Comparison of ENCODE assay signal across 10 mouse cellular contexts in genomic region chr3:79139245-79139644, GRCm38 (mm10).
DNase-seq lines count a peak whose midpoint lies in the region; ATAC-seq and TF ChIP-seq lines count a peak whose summit lies in the region.
"Had no signal": no experiment of that assay in that cellular context is flagged by ENCODE, and none has a peak within 500 bp of the region (broad histone marks: within the 10 kb centered on the region; RNA-seq: fewer than 3 reads in every experiment).

No protein-coding gene starts in this region.

- ATAC-seq in hindbrain, embryonic 13.5 days (ENCODE audit: low FRiP score): 0 out of 2 replicates have a peak, but pooled peaks have one; percentile 31

- no peaks in the 10 kb centered on the region for H3K36me3 ChIP-seq in hindbrain, embryonic 13.5 days
- H3K36me3 ChIP-seq: limb, embryonic 10.5 days had no signal

- peaks cover 37% of the 10 kb centered on the region for H3K4me1 ChIP-seq in hindbrain, embryonic 13.5 days (replicated peaks)
- H3K4me1 ChIP-seq: limb, embryonic 10.5 days had no signal

- no peaks in the 10 kb centered on the region for H3K27me3 ChIP-seq in hindbrain, embryonic 13.5 days

- 23% methylated on average over 3 of the region's 3 CpGs for WGBS in hindbrain, embryonic 13.5 days

- H3K27ac ChIP-seq in gastrocnemius, adult 2 months: peak overlapping the region; percentile 48; the same call in 1 of the 2 replicates
- H3K27ac ChIP-seq in hindbrain, embryonic 13.5 days: peak overlapping the region; percentile 58
- H3K27ac ChIP-seq: limb, embryonic 10.5 days had no signal

- DNase-seq in gastrocnemius, adult 2 months: no peak
- no peak for DNase-seq in gastrocnemius, adult 8-10 months (ENCODE audit: low spot score in 2 of 2)
- peak; percentile 2 for DNase-seq in right cerebral cortex, postnatal 25 days
- no peak for DNase-seq in right cerebral cortex, postnatal 10 days (ENCODE audit: low spot score in 2 of 2)
- DNase-seq in testis, postnatal 10 days (ENCODE audit: low spot score): peak; percentile 47
- DNase-seq in ovary, postnatal 10 days (ENCODE audit: low spot score): no peak
- DNase-seq in natural killer cell, adult 2 months (ENCODE audit: low spot score in 2 of 2): no peak
- DNase-seq: thymus, adult 2 months had no signal

- TF ChIP-seq CTCF in gastrocnemius, adult 2 months (IDR thresholded peaks at IDR 0.05): no peak

- H3K4me2 ChIP-seq in hindbrain, embryonic 13.5 days: no peak overlapping the region

- H3K4me3 ChIP-seq in gastrocnemius, adult 2 months: no peak overlapping the region
- no peak overlapping the region for H3K4me3 ChIP-seq in hindbrain, embryonic 13.5 days
- H3K4me3 ChIP-seq: limb, embryonic 10.5 days had no signal

- no peak overlapping the region for H3K9ac ChIP-seq in hindbrain, embryonic 13.5 days

- intact Hi-C loops in gastrocnemius, adult 2 months (cut with DNase I): no loop called here

- H3K9me3 ChIP-seq in hindbrain, embryonic 13.5 days: no peaks in the 10 kb centered on the region
- H3K9me3 ChIP-seq: limb, embryonic 10.5 days had no signal

Comparison
In these comparisons a context has a peak if more than half of its experiments do, and no peak if none do; other contexts are left out.
1. DNase-seq: peak in right cerebral cortex, postnatal 25 days (single experiment) and testis, postnatal 10 days (single experiment); none in gastrocnemius, adult 2 months (single experiment), gastrocnemius, adult 8-10 months (0 of 2), right cerebral cortex, postnatal 10 days (0 of 2), ovary, postnatal 10 days (single experiment) and natural killer cell, adult 2 months (0 of 2).